Mouse (Mus musculus) ES-Bruce4 (cell line): ENCODE results near the gene Banp. TPM values are rescaled to one million over a fixed set of nuclear protein-coding genes. Genes with fewer than 3 reads are reported as not detected.

Experiments used
- H3K27ac ChIP-seq: 2 replicates; pipeline ENCODE4 v1.5.1; 2012; ENCODE audit warnings: low read length, inconsistent platforms; ENCODE audit not compliant: insufficient read depth
- H3K27me3 ChIP-seq: 2 replicates; pipeline ENCODE4 v1.6.1; 2012; ENCODE audit warnings: mild to moderate bottlenecking, low read length, inconsistent platforms; ENCODE audit not compliant: control insufficient read depth, poor library complexity, insufficient read depth, severe bottlenecking
- H3K36me3 ChIP-seq: 2 replicates; pipeline ENCODE4 v1.6.1; 2012; ENCODE audit warnings: inconsistent platforms, mild to moderate bottlenecking, low read length, moderate library complexity; ENCODE audit not compliant: control insufficient read depth, poor library complexity, insufficient read depth, severe bottlenecking
- H3K4me1 ChIP-seq: one replicate; pipeline ENCODE4 v1.8.1; 2011; ENCODE audit warnings: low read length; ENCODE audit not compliant: control insufficient read depth, insufficient read depth
- H3K4me3 ChIP-seq: 2 replicates; pipeline ENCODE4 v1.5.1; 2011; ENCODE audit warnings: low read depth, mild to moderate bottlenecking, low read length
- H3K9ac ChIP-seq: 2 replicates; pipeline ENCODE4 v1.6.1; 2012; ENCODE audit warnings: low read depth, mild to moderate bottlenecking, inconsistent platforms; ENCODE audit not compliant: poor library complexity, severe bottlenecking
- H3K9me3 ChIP-seq: replicated peaks from 2 replicates; pipeline ENCODE4 v1.6.1; 2012; ENCODE audit warnings: mild to moderate bottlenecking, low read length, inconsistent platforms; ENCODE audit not compliant: control insufficient read depth, poor library complexity, insufficient read depth, severe bottlenecking
- CTCF ChIP-seq: IDR thresholded peaks from one replicate; pipeline ENCODE4 v1.8.1; 2011; ENCODE audit warnings: low read depth, low read length
- EP300 ChIP-seq: IDR thresholded peaks from 2 replicates; pipeline ENCODE4 v1.6.1; 2011; ENCODE audit warnings: low read depth, low read length; ENCODE audit not compliant: insufficient read depth
- POLR2A ChIP-seq: IDR thresholded peaks from one replicate; pipeline ENCODE4 v1.8.1; 2011; ENCODE audit warnings: low read length; ENCODE audit not compliant: insufficient read depth
- polyA plus RNA-seq: library from polyadenylated mRNA; stranded (reverse); fragments of >200 nt; gene quantifications from 2 replicates; pipeline ENCODE4 v1.2.4, GENCODE M21; 2011; ENCODE audit warnings: low read depth; ENCODE audit not compliant: missing spikeins, insufficient read depth, insufficient read length

Gene Banp
- 47.2 and 54.8 TPM in 2 replicates for polyA plus RNA-seq

- Histone ChIP-seq H3K27ac (peak within 1 kb of the TSS; percentile 60), H3K27me3 (no peaks in the 10 kb centered on the region), H3K9me3 (no peaks in the 10 kb centered on the region), H3K4me3 (peak within 1 kb of the TSS; percentile 91), H3K9ac (peak within 1 kb of the TSS; percentile 98), H3K36me3 (peaks cover 10% of the 10 kb centered on the region), H3K4me1 (peaks cover 9% of the 10 kb centered on the region)
- TF ChIP-seq POLR2A, result no peak
- TF ChIP-seq CTCF, result no peak
- no peak for TF ChIP-seq EP300
Observed at GRCm38 (mm10) chr8:121949222-121949800, at the start of gene Banp. TSS of gene Banp (plus strand) at chr8:121949750.

- no peak for TF ChIP-seq EP300
- TF ChIP-seq CTCF, result no peak
- TF ChIP-seq POLR2A, result no peak
- Histone ChIP-seq H3K36me3 (peaks cover 42% of the 10 kb centered on the region), H3K27me3 (no peaks in the 10 kb centered on the region), H3K4me3 (no peak overlapping the region), H3K9me3 (no peaks in the 10 kb centered on the region), H3K27ac (no peak overlapping the region), H3K4me1 (peaks cover 22% of the 10 kb centered on the region), H3K9ac (no peak overlapping the region)
Observed at GRCm38 (mm10) chr8:121901498-121902236, 47.9 kb upstream of the Banp start.

- H3K27ac ChIP-seq, result no peak overlapping the region
- peaks cover 11% of the 10 kb centered on the region for H3K4me1 ChIP-seq
- no peaks in the 10 kb centered on the region for H3K9me3 ChIP-seq
- H3K36me3 ChIP-seq, result peaks cover 33% of the 10 kb centered on the region
- H3K9ac ChIP-seq, result peak overlapping the region; percentile 67
- no peaks in the 10 kb centered on the region for H3K27me3 ChIP-seq
- TF ChIP-seq CTCF (peak; percentile 68), EP300 (no peak), POLR2A (no peak)
- H3K4me3 ChIP-seq, result peak overlapping the region; percentile 45; the same call in 1 of the 2 replicates
Observed at GRCm38 (mm10) chr8:121903977-121904376, 45.6 kb upstream of the Banp start.

GRCm38 (mm10) chr8:121904999-121905398 lies 44.6 kb upstream of the Banp start:
- H3K4me1 ChIP-seq, result peaks cover 13% of the 10 kb centered on the region
- no peak overlapping the region for H3K27ac ChIP-seq
- peak overlapping the region; percentile 67 for H3K9ac ChIP-seq

GRCm38 (mm10) chr8:121905420-121905819 lies 44.1 kb upstream of the Banp start:
- Histone ChIP-seq H3K4me3 (peak overlapping the region; percentile 80), H3K27me3 (no peaks in the 10 kb centered on the region), H3K9me3 (no peaks in the 10 kb centered on the region), H3K27ac (no peak overlapping the region), H3K9ac (peak overlapping the region; percentile 67), H3K4me1 (peaks cover 13% of the 10 kb centered on the region), H3K36me3 (peaks cover 32% of the 10 kb centered on the region)
- TF ChIP-seq POLR2A (no peak), CTCF (no peak), EP300 (no peak)

More at GRCm38 (mm10) chr8:121904999-121905398, 44.6 kb upstream of the Banp start:
- no peak for TF ChIP-seq POLR2A
- no peak for TF ChIP-seq CTCF
- no peak for TF ChIP-seq EP300
- Histone ChIP-seq H3K27me3 (no peaks in the 10 kb centered on the region), H3K36me3 (peaks cover 33% of the 10 kb centered on the region), H3K9me3 (no peaks in the 10 kb centered on the region), H3K4me3 (peak overlapping the region; percentile 45)

GRCm38 (mm10) chr8:121905864-121906263 lies 43.7 kb upstream of the Banp start:
- Histone ChIP-seq H3K4me1 (peaks cover 13% of the 10 kb centered on the region), H3K4me3 (peak overlapping the region; percentile 80), H3K9ac (peak overlapping the region; percentile 67), H3K36me3 (peaks cover 29% of the 10 kb centered on the region), H3K27ac (no peak overlapping the region), H3K9me3 (no peaks in the 10 kb centered on the region), H3K27me3 (no peaks in the 10 kb centered on the region)
- TF ChIP-seq CTCF, result no peak
- TF ChIP-seq POLR2A, result no peak
- no peak for TF ChIP-seq EP300
